ENCODE assay signal across 22 mouse cellular contexts in the genomic region with DNA sequence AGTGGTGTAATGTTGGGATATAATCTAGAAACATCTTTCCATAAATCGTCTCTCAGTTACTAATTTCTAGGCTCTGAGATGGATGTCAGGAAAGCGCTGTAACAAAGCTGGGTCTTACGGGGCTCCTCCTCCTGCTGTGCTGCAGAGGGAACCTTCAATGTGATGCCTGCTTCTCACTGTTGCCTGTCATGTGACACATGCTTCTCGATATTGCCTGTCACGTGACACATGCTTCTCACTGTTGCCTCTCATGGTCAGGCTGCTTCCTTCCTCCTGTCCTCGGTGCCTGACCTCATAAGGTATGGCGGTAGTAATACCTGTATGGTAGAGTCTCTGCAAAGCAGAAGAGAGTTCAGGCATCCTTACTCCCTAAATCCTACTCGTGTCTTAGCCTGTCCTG.
"Had no signal": no experiment of that assay in that cellular context is flagged by ENCODE, and none has a peak within 500 bp of the region (broad histone marks: within the 10 kb centered on the region; RNA-seq: fewer than 3 reads in every experiment).

No protein-coding gene starts in this region.

- DNase-seq: kidney, adult 2 months; kidney, postnatal 10 days; kidney, postnatal 36 days; layer of hippocampus, postnatal 36 days; left cerebral cortex, postnatal 4 days; liver, embryonic 13.5 days; lung, adult 2 months; lung, postnatal 14 days; lung, postnatal 4 days; midbrain, embryonic 14.5 days; right cerebral cortex, adult 18-20 months; right cerebral cortex, postnatal 14 days; right cerebral cortex, postnatal 4 days; spleen, adult 18-20 months; thymus, postnatal 25 days had no signal

- H3K4me3 ChIP-seq: kidney, embryonic 15.5 days; left cerebral cortex, adult 2 months; liver, embryonic 13.5 days; midbrain, embryonic 10.5 days; neural tube, embryonic 12.5 days; neural tube, embryonic 15.5 days; stomach, embryonic 15.5 days had no signal

- H3K27ac ChIP-seq: kidney, embryonic 15.5 days; left cerebral cortex, adult 2 months; liver, embryonic 13.5 days; midbrain, embryonic 10.5 days; neural tube, embryonic 12.5 days; neural tube, embryonic 15.5 days; stomach, embryonic 15.5 days had no signal

- ATAC-seq: intestine, embryonic 16.5 days had no signal

- H3K27me3 ChIP-seq: kidney, embryonic 15.5 days; liver, embryonic 13.5 days; neural tube, embryonic 12.5 days; neural tube, embryonic 15.5 days; stomach, embryonic 15.5 days had no signal

- H3K36me3 ChIP-seq: kidney, embryonic 15.5 days; liver, embryonic 13.5 days; midbrain, embryonic 10.5 days; neural tube, embryonic 12.5 days; neural tube, embryonic 15.5 days; stomach, embryonic 15.5 days had no signal

- H3K4me1 ChIP-seq: liver, embryonic 13.5 days; midbrain, embryonic 10.5 days; neural tube, embryonic 12.5 days; neural tube, embryonic 15.5 days had no signal

- H3K9me3 ChIP-seq: kidney, embryonic 15.5 days; liver, embryonic 13.5 days; midbrain, embryonic 10.5 days; neural tube, embryonic 12.5 days; neural tube, embryonic 15.5 days; stomach, embryonic 15.5 days had no signal
